Mouse (Mus musculus) liver, embryonic 11.5 days (tissue): ENCODE measurements around the gene Cfap70. TPM values are rescaled to one million over a fixed set of nuclear protein-coding genes. Genes with fewer than 3 reads are reported as not detected.

Experiments used
- ATAC-seq: fragments of 200-750 bp; cut with Nextera tagmentation; replicated peaks from 2 replicates; pipeline ENCODE4 v1.8.0; 2017; ENCODE audit warnings: moderate number of reproducible peaks, mild to moderate bottlenecking, moderate TSS enrichment, moderate library complexity; ENCODE audit not compliant: low FRiP score
- DNase-seq: peaks from one replicate; pipeline ENCODE4 v3.0.0-alpha.2; 2017; ENCODE audit warnings: low spot score
- H3K27ac ChIP-seq: fragments of 300-500 bp; sonication (generic); 2 replicates; pipeline ENCODE4 v1.5.1; 2014; ENCODE audit warnings: mild to moderate bottlenecking, low read depth, low read length, control low read depth
- H3K27me3 ChIP-seq: fragments of 300-500 bp; sonication (generic); replicated peaks from 2 replicates; pipeline ENCODE4 v1.6.1; 2014; ENCODE audit warnings: low read length, mixed read lengths; ENCODE audit not compliant: control insufficient read depth, insufficient read depth
- H3K36me3 ChIP-seq: fragments of 300-500 bp; sonication (generic); 2 replicates; pipeline ENCODE4 v1.6.1; 2014; ENCODE audit warnings: mild to moderate bottlenecking, low read length, moderate library complexity, mixed read lengths; ENCODE audit not compliant: control insufficient read depth, insufficient read depth
- H3K4me1 ChIP-seq: fragments of 300-500 bp; sonication (generic); replicated peaks from 2 replicates; pipeline ENCODE4 v1.6.1; 2014; ENCODE audit warnings: low read length, mixed read lengths; ENCODE audit not compliant: control insufficient read depth, insufficient read depth
- H3K4me2 ChIP-seq: fragments of 300-500 bp; sonication (generic); 2 replicates; pipeline ENCODE4 v1.6.1; 2014; ENCODE audit warnings: mild to moderate bottlenecking, control low read depth, moderate library complexity
- H3K4me3 ChIP-seq: fragments of 300-500 bp; sonication (generic); 2 replicates; pipeline ENCODE4 v1.5.1; 2014; ENCODE audit warnings: low read depth, low read length, control low read depth
- H3K9ac ChIP-seq: fragments of 300-500 bp; sonication (generic); 2 replicates; pipeline ENCODE4 v1.6.1; 2014; ENCODE audit warnings: low read depth, low read length, control low read depth
- H3K9me3 ChIP-seq: fragments of 300-500 bp; sonication (generic); 2 replicates; pipeline ENCODE4 v1.6.1; 2016; ENCODE audit warnings: low read length, inconsistent platforms, mixed read lengths; ENCODE audit not compliant: control insufficient read depth
- WGBS: fragments of 180-500 bp; shearing (Covaris S2); extraction: QIAGEN DNeasy Blood & Tissue Kit; methylation state at CpG from one replicate; pipeline ENCODE4 v1.1.7; 2014; 5-methylcytosine and 5-hydroxymethylcytosine counted together
- polyA plus RNA-seq: library from polyadenylated mRNA; unstranded; fragments of >200 nt; fragmentation: Nextera tagmentation; extraction: Ambion mirVana; gene quantifications from 2 replicates; pipeline ENCODE4 v1.2.1, GENCODE M21; 2014

Cfap70 gene
- polyA plus RNA-seq, 1 experiment from 2014 or later: not detected

DNA sequence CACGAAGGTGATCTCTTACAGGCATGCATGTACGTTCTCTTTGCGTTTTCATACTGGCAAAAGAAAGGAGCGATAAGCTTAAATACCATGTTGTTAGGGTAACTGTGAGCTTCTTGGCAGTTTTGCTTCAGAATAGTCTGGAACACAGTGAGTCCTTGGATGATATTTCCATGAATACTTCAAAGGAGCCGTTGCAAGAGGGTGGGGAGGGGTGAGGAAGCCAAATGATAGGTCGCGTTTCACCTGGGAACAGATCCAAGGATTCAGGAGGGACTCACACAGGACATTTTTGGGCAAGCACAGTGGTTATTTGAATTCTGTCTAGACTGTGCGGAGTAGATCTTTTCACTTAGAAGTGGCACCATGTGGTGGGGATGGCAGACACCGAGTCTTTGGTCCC, 54.8 kb downstream of the Cfap70 start:
- no peak overlapping the region for H3K27ac ChIP-seq
- no peak overlapping the region for H3K4me3 ChIP-seq
- no peak for ATAC-seq
- no peaks in the 10 kb centered on the region for H3K9me3 ChIP-seq
- no peaks in the 10 kb centered on the region for H3K27me3 ChIP-seq
- H3K36me3 ChIP-seq: no peaks in the 10 kb centered on the region
- H3K4me2 ChIP-seq: no peak overlapping the region
- no peak for DNase-seq
- WGBS: 85% methylated on average over 9 of the region's 9 CpGs
- peaks cover 4% of the 10 kb centered on the region; the same call in 1 of the 2 replicates for H3K4me1 ChIP-seq
- H3K9ac ChIP-seq: no peak overlapping the region

DNA sequence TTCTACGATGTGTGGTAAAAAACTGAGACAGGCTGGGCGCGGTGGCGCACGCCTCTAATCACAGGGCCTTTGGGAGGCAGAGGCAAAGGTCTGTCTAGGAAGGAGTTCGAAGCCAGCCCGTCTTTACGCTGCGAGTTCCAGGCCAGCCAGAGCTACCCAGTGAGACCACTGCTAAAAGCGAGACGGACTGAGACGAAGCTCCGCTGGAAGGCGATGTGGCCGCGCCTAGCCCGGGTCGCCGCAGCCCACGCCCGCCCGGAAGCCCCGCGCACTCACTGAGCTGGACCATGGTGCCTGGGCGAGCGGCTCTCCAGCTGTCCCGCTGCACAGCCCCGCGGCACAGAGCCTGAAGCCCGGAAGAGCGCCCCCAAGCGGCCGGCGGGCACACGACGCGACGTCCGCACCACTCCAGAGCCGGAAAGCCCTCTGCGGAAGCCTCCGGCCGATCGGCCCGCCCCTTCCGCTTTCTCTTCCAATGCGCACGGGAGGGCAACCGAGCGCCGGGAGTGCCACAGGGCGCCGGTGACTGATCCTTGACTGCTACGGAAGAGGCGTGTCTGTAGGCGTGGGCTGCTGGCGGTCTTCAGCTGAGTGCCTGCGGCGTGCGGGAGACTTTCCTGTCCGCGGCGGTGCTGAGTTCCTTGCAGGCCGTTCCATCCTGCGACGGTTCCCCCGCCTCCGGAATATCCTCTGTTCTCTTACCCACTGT, 58.7 kb downstream of the Cfap70 start, which contains the start of gene Mrps16:
Gene Mrps16 (minus strand): TSS at position 430 of the 709 bp plus-strand sequence.
- peak within 1 kb of the TSS; percentile 87 for H3K9ac ChIP-seq
- no peaks in the 10 kb centered on the region for H3K9me3 ChIP-seq
- under 1% methylated on average over 68 of the region's 68 CpGs for WGBS
- no peaks in the 10 kb centered on the region for H3K27me3 ChIP-seq
- peaks cover 8% of the 10 kb centered on the region; the same call in 1 of the 2 replicates for H3K36me3 ChIP-seq
- H3K4me3 ChIP-seq: peak within 1 kb of the TSS; percentile 77
- peak within 1 kb of the TSS; percentile 77 for H3K4me2 ChIP-seq
- peak within 1 kb of the TSS; percentile 75 for H3K27ac ChIP-seq
- H3K4me1 ChIP-seq: peaks cover 6% of the 10 kb centered on the region
- DNase-seq (peak; percentile 91), ATAC-seq (peak; percentile 93)

DNA sequence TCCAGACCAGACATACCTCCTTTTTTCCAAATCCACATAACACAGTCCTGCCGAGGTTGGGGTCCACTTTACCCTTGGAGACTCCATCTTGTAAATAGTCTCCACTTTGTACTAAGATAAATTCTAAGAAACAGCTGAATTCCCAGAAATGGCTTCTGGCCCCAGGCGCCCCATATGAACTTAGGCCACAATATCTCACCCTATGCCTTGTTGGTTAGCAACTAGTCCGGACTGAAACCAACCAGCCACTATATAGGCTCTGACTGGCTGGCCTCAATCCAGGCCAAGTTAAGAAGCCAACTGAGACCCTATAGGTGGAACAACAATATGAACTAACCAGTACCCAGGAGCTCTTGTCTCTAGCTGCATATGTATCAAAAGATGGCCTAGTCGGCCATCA, 59.7 kb downstream of the Cfap70 start:
- ATAC-seq: no peak
- Histone ChIP-seq H3K27ac (0 out of 2 replicates have a peak overlapping the region, but pooled peaks have one; percentile 28), H3K27me3 (no peaks in the 10 kb centered on the region), H3K9ac (0 out of 2 replicates have a peak overlapping the region, but pooled peaks have one; percentile 39), H3K4me2 (peak overlapping the region; percentile 77), H3K9me3 (no peaks in the 10 kb centered on the region), H3K4me1 (peaks cover 10% of the 10 kb centered on the region), H3K36me3 (peaks cover 8% of the 10 kb centered on the region; the same call in 1 of the 2 replicates), H3K4me3 (peak overlapping the region; percentile 77)
- 61% methylated on average over 3 of the region's 4 CpGs for WGBS
- DNase-seq: no peak

DNA sequence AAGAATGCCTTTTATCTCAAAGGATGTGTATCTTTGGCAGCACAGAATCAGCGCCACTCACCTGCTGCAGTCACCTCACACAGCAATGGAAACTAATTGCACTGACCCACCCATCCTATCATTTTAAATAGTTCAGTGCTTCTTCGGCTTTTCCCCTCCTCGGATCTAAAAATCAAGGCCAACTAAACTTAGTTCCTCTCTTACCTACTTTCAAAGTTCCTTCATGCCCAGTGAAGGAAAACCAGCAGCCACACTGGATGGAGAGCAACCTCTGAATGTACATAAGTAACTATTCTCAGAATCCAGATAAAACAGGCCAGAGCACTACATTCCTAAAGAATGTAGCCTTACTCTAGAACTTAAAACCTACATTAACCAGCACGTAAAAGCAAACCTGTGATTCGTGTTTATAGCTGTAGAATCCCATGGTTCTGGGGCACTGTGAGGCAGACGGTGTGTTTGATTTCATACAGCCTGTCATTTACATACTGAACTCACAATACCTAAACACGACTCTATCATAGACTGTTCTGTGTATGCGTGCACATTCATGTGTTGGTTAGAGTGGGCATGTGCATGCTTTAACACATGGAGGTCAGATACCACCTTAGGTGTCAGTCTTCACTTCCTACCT, 62.5 kb downstream of the Cfap70 start:
- H3K27me3 ChIP-seq: no peaks in the 10 kb centered on the region
- peak overlapping the region; percentile 87; the same call in 1 of the 2 replicates for H3K9ac ChIP-seq
- peaks cover 14% of the 10 kb centered on the region; the same call in 1 of the 2 replicates for H3K36me3 ChIP-seq
- H3K4me2 ChIP-seq: peak overlapping the region; percentile 80
- DNase-seq (no peak), ATAC-seq (no peak)
- peak overlapping the region; percentile 62 for H3K4me3 ChIP-seq
- no peaks in the 10 kb centered on the region for H3K9me3 ChIP-seq
- WGBS: 85% methylated on average over 8 of the region's 8 CpGs
- H3K4me1 ChIP-seq: peaks cover 25% of the 10 kb centered on the region
- H3K27ac ChIP-seq: no peak overlapping the region

DNA sequence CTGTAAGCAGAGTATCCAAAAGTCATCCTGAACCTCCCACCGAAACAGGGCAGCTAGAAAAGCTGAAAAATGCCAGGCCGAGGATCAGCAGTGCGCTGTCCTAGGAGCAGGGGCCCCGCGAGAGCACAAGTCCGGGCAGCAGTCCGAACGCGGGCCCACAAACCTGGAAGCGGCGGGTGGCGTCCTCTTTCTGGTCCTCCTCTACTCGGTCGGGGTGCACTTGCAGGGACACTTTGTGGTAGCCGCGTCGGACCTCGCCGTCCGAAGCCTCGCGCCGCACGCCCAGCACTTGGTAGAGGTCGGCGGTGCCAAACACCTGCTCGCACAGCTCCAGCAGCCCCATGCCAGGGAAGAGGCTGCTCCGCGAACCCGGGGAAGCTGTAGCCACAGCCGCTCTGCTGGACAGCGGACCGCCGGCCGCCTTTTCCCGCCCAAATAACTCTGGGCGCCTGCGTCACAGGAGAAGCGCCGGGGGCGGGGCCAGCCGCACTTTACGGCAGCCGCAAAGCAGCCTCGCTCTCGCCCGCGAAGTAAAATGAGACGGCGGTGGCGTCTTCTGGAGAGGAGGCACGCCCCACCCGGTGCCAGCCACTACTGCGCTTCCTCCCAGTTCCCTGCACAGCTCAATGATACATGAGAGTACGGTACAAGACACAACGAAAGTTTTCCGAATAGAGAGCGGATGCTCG, 63.4 kb downstream of the Cfap70 start, which contains the start of gene Dnajc9:
Gene Dnajc9 (minus strand): TSS at position 470 of the 689 bp plus-strand sequence.
- H3K36me3 ChIP-seq: peaks cover 15% of the 10 kb centered on the region; the same call in 1 of the 2 replicates
- peak within 1 kb of the TSS; percentile 87 for H3K9ac ChIP-seq
- H3K27me3 ChIP-seq: no peaks in the 10 kb centered on the region
- H3K9me3 ChIP-seq: no peaks in the 10 kb centered on the region
- peak within 1 kb of the TSS; percentile 80 for H3K4me2 ChIP-seq
- peak within 1 kb of the TSS; percentile 62 for H3K4me3 ChIP-seq
- H3K4me1 ChIP-seq: peaks cover 22% of the 10 kb centered on the region
- ATAC-seq: peak; percentile 72
- peak within 1 kb of the TSS; percentile 65 for H3K27ac ChIP-seq
- peak; percentile 92 for DNase-seq
- WGBS: under 1% methylated on average over 59 of the region's 59 CpGs

DNA sequence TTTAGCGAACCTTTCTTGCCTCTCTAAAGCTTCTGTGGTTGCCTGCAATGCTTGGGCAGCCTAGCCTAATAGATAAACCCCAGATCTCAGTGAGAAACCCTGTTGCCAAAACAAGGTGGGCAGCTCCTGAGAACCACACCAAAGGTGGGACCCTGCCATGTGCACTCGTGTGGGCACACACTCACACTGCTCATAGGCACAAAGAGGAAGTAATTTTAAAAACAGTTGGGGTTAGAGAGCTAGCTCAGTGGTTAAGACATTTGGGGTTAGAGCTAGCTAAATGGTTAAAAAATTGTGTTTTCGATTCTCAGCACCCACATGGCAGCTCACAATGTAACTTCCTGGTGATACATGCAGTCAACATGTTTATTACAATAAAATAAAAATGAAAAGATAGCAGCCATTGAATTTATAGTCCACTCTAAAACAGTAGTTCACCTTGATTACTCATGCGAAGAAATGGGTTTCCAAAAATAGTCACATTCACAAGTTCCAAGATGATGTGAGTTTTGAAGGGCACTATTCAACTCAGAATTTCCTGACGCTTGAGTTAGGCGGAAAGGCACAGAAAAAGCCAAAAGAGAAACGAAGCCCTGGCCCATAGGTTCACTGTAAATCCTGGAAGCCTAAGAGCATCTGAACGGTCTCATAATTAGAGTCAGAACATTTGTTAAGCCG, 72.1 kb downstream of the Cfap70 start:
- Histone ChIP-seq H3K9ac (no peak overlapping the region), H3K4me1 (no peaks in the 10 kb centered on the region), H3K36me3 (peaks cover 10% of the 10 kb centered on the region), H3K9me3 (no peaks in the 10 kb centered on the region), H3K27me3 (no peaks in the 10 kb centered on the region), H3K27ac (no peak overlapping the region), H3K4me3 (no peak overlapping the region), H3K4me2 (no peak overlapping the region)
- DNase-seq: no peak
- ATAC-seq: no peak
- WGBS: 80% methylated on average over 9 of the region's 9 CpGs

DNA sequence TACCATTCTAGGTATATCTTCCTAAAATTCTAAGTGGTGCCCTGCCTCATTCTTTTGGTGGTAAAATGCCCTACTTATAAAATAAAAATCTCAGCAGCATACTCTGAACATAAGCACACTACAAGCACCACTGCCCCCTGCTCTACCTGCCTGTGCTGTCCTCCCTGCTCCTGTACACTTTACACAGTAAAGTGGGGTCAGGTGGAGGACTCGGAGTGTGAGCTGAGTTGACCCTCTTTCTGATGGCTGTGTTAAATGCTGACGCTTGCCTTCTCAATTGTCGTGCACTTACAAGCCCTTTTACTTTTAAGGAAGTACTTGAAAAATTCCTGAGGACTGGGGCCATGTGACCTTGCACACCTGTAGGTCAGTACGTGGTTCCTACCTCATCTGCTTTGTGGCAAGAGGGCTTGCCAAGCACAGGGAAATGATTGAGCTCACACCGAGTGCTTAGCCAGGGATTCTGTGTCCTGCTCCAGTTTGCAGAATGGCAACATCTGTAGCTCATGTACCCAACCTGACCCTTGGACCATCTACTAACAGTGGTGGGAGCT, 72.9 kb downstream of the Cfap70 start:
- no peak for ATAC-seq
- Histone ChIP-seq H3K4me2 (no peak overlapping the region), H3K36me3 (peaks cover 10% of the 10 kb centered on the region), H3K27me3 (no peaks in the 10 kb centered on the region), H3K9me3 (no peaks in the 10 kb centered on the region), H3K4me3 (no peak overlapping the region), H3K4me1 (no peaks in the 10 kb centered on the region), H3K27ac (no peak overlapping the region), H3K9ac (no peak overlapping the region)
- DNase-seq: no peak
- 75% methylated on average over 5 of the region's 5 CpGs for WGBS
